Mouse (Mus musculus) limb, embryonic 14.5 days (tissue): Measurements from ENCODE around the gene Fap. TPM values are rescaled to one million over a fixed set of nuclear protein-coding genes. Genes with fewer than 3 reads are reported as not detected.

Experiments used
- ATAC-seq: fragments of 200-750 bp; cut with Nextera tagmentation; 2 replicates; pipeline ENCODE4 v1.8.0; 2017; ENCODE audit warnings: low read depth, moderate number of reproducible peaks, moderate TSS enrichment; ENCODE audit not compliant: low FRiP score
- DNase-seq: peaks from one replicate; pipeline ENCODE4 v3.0.0-alpha.2; 2015; ENCODE audit warnings: low spot score
- H3K27ac ChIP-seq: fragments of 300-500 bp; sonication (generic); replicated peaks from 2 replicates; pipeline ENCODE4 v1.5.1; 2014; ENCODE audit warnings: low read depth, mild to moderate bottlenecking, low read length, moderate library complexity, mixed read lengths
- H3K27me3 ChIP-seq: fragments of 300-500 bp; sonication (generic); 2 replicates; pipeline ENCODE4 v1.6.1; 2014; ENCODE audit warnings: low read length, mixed read lengths; ENCODE audit not compliant: control insufficient read depth, insufficient read depth
- H3K36me3 ChIP-seq: fragments of 300-500 bp; sonication (generic); 2 replicates; pipeline ENCODE4 v1.6.1; 2014; ENCODE audit warnings: mild to moderate bottlenecking, low read length, moderate library complexity, mixed read lengths; ENCODE audit not compliant: control insufficient read depth, insufficient read depth
- H3K4me1 ChIP-seq: fragments of 300-500 bp; sonication (generic); 2 replicates; pipeline ENCODE4 v1.6.1; 2014; ENCODE audit warnings: antibody characterized with exemption, low read length, mixed read lengths; ENCODE audit not compliant: control insufficient read depth, insufficient read depth
- H3K4me2 ChIP-seq: fragments of 300-500 bp; sonication (generic); replicated peaks from 2 replicates; pipeline ENCODE4 v1.6.1; 2014; ENCODE audit warnings: low read depth, mild to moderate bottlenecking, low read length, moderate library complexity; ENCODE audit not compliant: severe bottlenecking
- H3K4me3 ChIP-seq: fragments of 300-500 bp; sonication (generic); replicated peaks from 2 replicates; pipeline ENCODE4 v1.5.1; 2014; ENCODE audit warnings: low read length
- H3K9ac ChIP-seq: fragments of 300-500 bp; sonication (generic); 2 replicates; pipeline ENCODE4 v1.6.1; 2014; ENCODE audit warnings: mild to moderate bottlenecking, low read depth, low read length, moderate library complexity; ENCODE audit not compliant: severe bottlenecking
- H3K9me3 ChIP-seq: fragments of 300-500 bp; sonication (generic); 2 replicates; pipeline ENCODE4 v1.6.1; 2016; ENCODE audit warnings: low read length; ENCODE audit not compliant: control insufficient read depth
- POLR2A ChIP-seq: fragments of 200-500 bp; IDR thresholded peaks from 2 replicates; pipeline ENCODE4 v1.8.0; 2012; ENCODE audit warnings: inconsistent platforms, mild to moderate bottlenecking, moderate library complexity, borderline replicate concordance; ENCODE audit not compliant: insufficient read depth, insufficient read length; ENCODE audit errors: extremely low read depth
- WGBS: fragments of 180-500 bp; shearing (Covaris S2); extraction: QIAGEN DNeasy Blood & Tissue Kit; methylation state at CpG from one replicate; pipeline ENCODE4 v1.1.7; 2014; 5-methylcytosine and 5-hydroxymethylcytosine counted together
- polyA plus RNA-seq, 2 experiments: library from polyadenylated mRNA; depleted of rRNA in 1 of 2; stranded (reverse) in 1 of 2; unstranded in 1 of 2; fragments of >200 nt; fragmentation: Nextera tagmentation in 1 of 2; extraction: Ambion mirVana in 1 of 2; gene quantifications; 2 replicates each; pipeline versions ENCODE4 v1.2.1 to v1.2.3; 2012 to 2014

The Fap gene
- polyA plus RNA-seq, 2 experiments = 29.9 to 31.9 TPM

DNA sequence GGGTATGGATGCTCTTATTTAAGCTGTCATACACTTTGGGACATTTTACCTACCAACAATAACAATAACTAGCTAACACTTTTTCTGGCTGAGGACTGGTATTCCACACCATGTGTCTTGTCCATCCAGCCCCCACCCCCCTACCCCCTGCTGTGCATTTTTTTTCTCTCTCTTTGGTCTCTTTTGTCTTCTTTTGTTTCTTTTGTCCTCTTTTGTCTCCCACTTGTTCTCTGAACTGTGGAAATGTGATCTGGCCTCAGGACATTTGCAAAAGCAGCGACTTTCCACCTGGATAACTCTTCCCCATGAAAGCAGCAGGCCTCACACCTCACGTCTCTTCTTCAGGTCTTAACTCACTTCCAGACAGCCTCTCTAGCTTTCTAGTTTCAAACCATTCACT, 67.4 kb downstream of the Fap start:
- H3K4me3 ChIP-seq = no peak overlapping the region
- peaks cover 7% of the 10 kb centered on the region for H3K4me1 ChIP-seq
- H3K9ac ChIP-seq = no peak overlapping the region
- H3K9me3 ChIP-seq = no peaks in the 10 kb centered on the region
- DNase-seq (no peak), ATAC-seq (no peak)
- H3K27me3 ChIP-seq = no peaks in the 10 kb centered on the region
- WGBS = 59% methylated on average over 2 of the region's 2 CpGs
- TF ChIP-seq POLR2A = no peak
- H3K36me3 ChIP-seq = no peaks in the 10 kb centered on the region
- no peak overlapping the region for H3K27ac ChIP-seq
- H3K4me2 ChIP-seq = no peak overlapping the region

- Histone ChIP-seq H3K4me3 (no peak overlapping the region), H3K4me2 (no peak overlapping the region), H3K27me3 (no peaks in the 10 kb centered on the region), H3K9me3 (no peaks in the 10 kb centered on the region), H3K36me3 (no peaks in the 10 kb centered on the region), H3K9ac (no peak overlapping the region), H3K4me1 (peaks cover 7% of the 10 kb centered on the region), H3K27ac (0 out of 2 replicates have a peak overlapping the region, but pooled peaks have one; percentile 35)
- TF ChIP-seq POLR2A = no peak
- DNase-seq (peak; percentile 71), ATAC-seq (peak; percentile 65)
- WGBS = 27% methylated on average over 4 of the region's 4 CpGs
Observed at GRCm38 (mm10) chr2:62504269-62504796, 69.5 kb downstream of the Fap start.

GRCm38 (mm10) chr2:62503326-62503725, 70.5 kb downstream of the Fap start:
- TF ChIP-seq POLR2A = no peak
- no peak overlapping the region for H3K27ac ChIP-seq
- 65% methylated on average over 5 of the region's 5 CpGs for WGBS

GRCm38 (mm10) chr2:62502516-62502915, 71.4 kb downstream of the Fap start:
- H3K4me3 ChIP-seq = no peak overlapping the region
- no peaks in the 10 kb centered on the region for H3K27me3 ChIP-seq
- DNase-seq (no peak), ATAC-seq (no peak)
- H3K36me3 ChIP-seq = no peaks in the 10 kb centered on the region
- 79% methylated on average over 4 of the region's 4 CpGs for WGBS
- H3K9me3 ChIP-seq = no peaks in the 10 kb centered on the region
- TF ChIP-seq POLR2A = no peak
- no peak overlapping the region for H3K4me2 ChIP-seq
- H3K9ac ChIP-seq = no peak overlapping the region
- H3K27ac ChIP-seq = no peak overlapping the region
- H3K4me1 ChIP-seq = peaks cover 7% of the 10 kb centered on the region

More at GRCm38 (mm10) chr2:62503326-62503725, 70.5 kb downstream of the Fap start:
- Histone ChIP-seq H3K9ac (no peak overlapping the region), H3K4me2 (no peak overlapping the region), H3K27me3 (no peaks in the 10 kb centered on the region), H3K9me3 (no peaks in the 10 kb centered on the region), H3K36me3 (no peaks in the 10 kb centered on the region), H3K4me3 (no peak overlapping the region), H3K4me1 (peaks cover 7% of the 10 kb centered on the region)
- no peak for DNase-seq
- no peak for ATAC-seq

- Histone ChIP-seq H3K27me3 (no peaks in the 10 kb centered on the region), H3K4me1 (peaks cover 3% of the 10 kb centered on the region; the same call in 1 of the 2 replicates), H3K4me3 (no peak overlapping the region), H3K36me3 (no peaks in the 10 kb centered on the region), H3K27ac (no peak overlapping the region), H3K9ac (no peak overlapping the region), H3K9me3 (no peaks in the 10 kb centered on the region), H3K4me2 (no peak overlapping the region)
- TF ChIP-seq POLR2A = no peak
- DNase-seq (no peak), ATAC-seq (no peak)
- 93% methylated on average over 5 of the region's 5 CpGs for WGBS
Observed at GRCm38 (mm10) chr2:62498821-62499220, 75.1 kb downstream of the Fap start.
